Mouse (Mus musculus): ENCODE measurements around the gene Crocc2. TPM values are rescaled to one million over a fixed set of nuclear protein-coding genes. Genes with fewer than 3 reads are reported as not detected.
A peak's percentile ranks its signal among the peaks of the same experiment; 100 is the strongest.
"Not testable (repeated sequence)": the region's sequence is repeated elsewhere in the genome, so short reads cannot be mapped to it uniquely, and the experiment has no call there.

Gene Crocc2
- polyA plus RNA-seq, 1 experiment from 2014 or later = 0.04 TPM

DNA sequence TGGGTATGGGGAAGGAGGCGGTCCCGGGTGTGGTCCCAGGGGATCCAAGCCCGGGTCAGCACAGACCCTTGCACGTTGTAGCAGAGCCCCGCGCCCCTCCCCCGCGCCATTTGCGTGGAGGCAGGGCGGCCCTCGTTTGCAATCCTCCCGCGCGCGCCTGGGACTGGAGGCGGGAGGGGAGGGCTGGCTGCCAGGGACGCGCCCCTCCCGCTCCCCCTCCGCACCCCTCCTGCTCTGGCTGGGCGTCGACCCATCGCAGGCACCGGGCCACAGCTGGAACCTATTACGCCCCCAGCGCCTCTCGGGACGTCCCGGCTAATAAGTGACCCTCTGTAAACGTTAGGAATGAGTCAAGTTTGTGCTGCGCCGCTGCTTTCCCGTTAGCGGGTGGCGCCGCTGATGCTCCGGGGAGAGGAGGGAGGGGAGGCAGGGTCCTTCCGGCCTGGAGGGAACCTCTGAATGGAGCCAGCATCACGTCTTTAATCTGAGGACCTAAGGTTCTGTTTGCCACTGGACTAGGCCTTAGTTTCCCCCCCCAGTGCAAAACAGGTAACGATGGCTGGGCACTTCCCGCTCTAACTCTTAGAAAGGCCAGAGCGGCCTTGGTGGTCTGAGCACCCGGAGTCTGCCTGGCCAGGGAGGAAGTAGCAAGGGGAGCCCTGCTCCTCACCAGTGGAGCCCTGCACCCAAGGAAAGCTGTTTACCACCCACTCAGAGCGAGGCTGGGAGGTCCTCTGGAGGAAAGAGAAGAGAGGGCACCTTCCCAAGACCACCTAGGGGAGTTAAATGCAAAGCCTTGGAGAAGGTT is 8.2 kb downstream of the Crocc2 start:
- WGBS = 7% methylated on average over 24 of the region's 44 CpGs
- no peaks in the 10 kb centered on the region for H3K36me3 ChIP-seq (ENCODE audit: control insufficient read depth, insufficient read depth, low read length)

DNA sequence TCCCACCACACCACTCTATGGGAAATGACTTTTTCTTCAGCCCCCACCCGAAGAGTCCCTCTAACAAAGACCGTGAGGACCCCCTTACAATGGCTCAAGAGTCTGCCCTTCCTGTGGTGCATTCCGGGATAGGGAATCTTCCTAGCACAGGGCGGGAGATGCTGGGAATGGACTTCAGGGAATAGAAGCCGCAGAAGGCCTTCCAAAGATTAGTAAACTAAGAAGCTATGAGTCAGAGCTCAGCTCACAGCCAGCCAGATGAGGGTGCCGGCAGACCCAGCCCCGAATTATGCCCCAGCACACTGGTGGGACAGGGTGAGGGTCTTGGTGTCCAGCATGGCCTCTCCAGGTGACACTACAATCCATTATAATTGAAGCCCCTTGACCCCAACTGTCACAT is 13.8 kb downstream of the Crocc2 start:
- Histone ChIP-seq H3K4me3 (ENCODE audit: low read depth, low read length) (no peak overlapping the region), H3K27me3 (ENCODE audit: control insufficient read depth, insufficient read depth, low read length) (no peaks in the 10 kb centered on the region), H3K9ac (ENCODE audit: low read length) (no peak overlapping the region), H3K9me3 (ENCODE audit: control insufficient read depth, low read length) (no peaks in the 10 kb centered on the region), H3K27ac (replicated peaks) (no peak overlapping the region), H3K4me1 (replicated peaks; ENCODE audit: control insufficient read depth, insufficient read depth) (0 out of 2 replicates have a peak, but pooled peaks cover 2% of the 10 kb centered on the region), H3K36me3 (ENCODE audit: control insufficient read depth, insufficient read depth, low read length) (no peaks in the 10 kb centered on the region), H3K4me2 (replicated peaks; ENCODE audit: low read depth) (no peak overlapping the region)
- DNase-seq (ENCODE audit: low spot score) (no peak), ATAC-seq (ENCODE audit: low FRiP score, low TSS enrichment) (no peak)
- no peak for TF ChIP-seq EP300 (optimal IDR thresholded peaks at IDR 0.05)
- no peak for TF ChIP-seq CTCF (IDR thresholded peaks at IDR 0.05; ENCODE audit: low read depth)
- 71% methylated on average over 7 of the region's 7 CpGs for WGBS

More for the DNA sequence above, 8.2 kb downstream of the Crocc2 start:
- Histone ChIP-seq H3K4me2 (replicated peaks; ENCODE audit: low read depth) (peak overlapping the region; percentile 61), H3K4me3 (ENCODE audit: low read depth, low read length) (peak overlapping the region; percentile 24), H3K4me1 (replicated peaks; ENCODE audit: control insufficient read depth, insufficient read depth) (peaks cover 7% of the 10 kb centered on the region; the same call in 1 of the 2 replicates), H3K27ac (replicated peaks) (peak overlapping the region; percentile 77), H3K9me3 (ENCODE audit: control insufficient read depth, low read length) (no peaks in the 10 kb centered on the region), H3K27me3 (ENCODE audit: control insufficient read depth, insufficient read depth, low read length) (no peaks in the 10 kb centered on the region), H3K9ac (ENCODE audit: low read length) (peak overlapping the region; percentile 52)
- DNase-seq (ENCODE audit: low spot score) = peak; percentile 68
- peak; percentile 76 for ATAC-seq (ENCODE audit: low FRiP score, low TSS enrichment)
- TF ChIP-seq EP300 (optimal IDR thresholded peaks at IDR 0.05) = no peak

GRCm38 (mm10) chr1:93184071-93184828 is 15.7 kb downstream of the Crocc2 start:
- 73% methylated on average over 14 of the region's 14 CpGs for WGBS
- TF ChIP-seq EP300 (optimal IDR thresholded peaks at IDR 0.05) = no peak
- no peaks in the 10 kb centered on the region for H3K36me3 ChIP-seq (ENCODE audit: control insufficient read depth, insufficient read depth, low read length)
- no peak overlapping the region for H3K27ac ChIP-seq (replicated peaks)
- no peak for ATAC-seq (ENCODE audit: low FRiP score, low TSS enrichment)
- no peak for DNase-seq (ENCODE audit: low spot score)
- H3K27me3 ChIP-seq (ENCODE audit: control insufficient read depth, insufficient read depth, low read length) = no peaks in the 10 kb centered on the region
- H3K4me1 ChIP-seq (replicated peaks; ENCODE audit: control insufficient read depth, insufficient read depth) = no peaks in the 10 kb centered on the region
- H3K4me2 ChIP-seq (replicated peaks; ENCODE audit: low read depth) = no peak overlapping the region
- no peaks in the 10 kb centered on the region for H3K9me3 ChIP-seq (ENCODE audit: control insufficient read depth, low read length)
- no peak overlapping the region for H3K9ac ChIP-seq (ENCODE audit: low read length)
- no peak overlapping the region for H3K4me3 ChIP-seq (ENCODE audit: low read depth, low read length)

GRCm38 (mm10) chr1:93190726-93191305 is 22.3 kb downstream of the Crocc2 start:
- ATAC-seq (ENCODE audit: low FRiP score, low TSS enrichment) (peak; percentile 39; the same call in 1 of the 2 replicates), DNase-seq (ENCODE audit: low spot score) (peak; percentile 34)
- no peak overlapping the region for H3K4me3 ChIP-seq (ENCODE audit: low read depth, low read length)
- WGBS = 9% methylated on average over 14 of the region's 17 CpGs
- H3K9me3 ChIP-seq (ENCODE audit: control insufficient read depth, low read length) = no peaks in the 10 kb centered on the region
- no peaks in the 10 kb centered on the region for H3K36me3 ChIP-seq (ENCODE audit: control insufficient read depth, insufficient read depth, low read length)
- H3K4me2 ChIP-seq (replicated peaks; ENCODE audit: low read depth) = no peak overlapping the region
- no peak for TF ChIP-seq CTCF (IDR thresholded peaks at IDR 0.05; ENCODE audit: low read depth)
- no peak for TF ChIP-seq EP300 (optimal IDR thresholded peaks at IDR 0.05)
- H3K27ac ChIP-seq (replicated peaks) = no peak overlapping the region
- H3K4me1 ChIP-seq (replicated peaks; ENCODE audit: control insufficient read depth, insufficient read depth) = no peaks in the 10 kb centered on the region
- no peak overlapping the region for H3K9ac ChIP-seq (ENCODE audit: low read length)
- H3K27me3 ChIP-seq (ENCODE audit: control insufficient read depth, insufficient read depth, low read length) = no peaks in the 10 kb centered on the region

DNA sequence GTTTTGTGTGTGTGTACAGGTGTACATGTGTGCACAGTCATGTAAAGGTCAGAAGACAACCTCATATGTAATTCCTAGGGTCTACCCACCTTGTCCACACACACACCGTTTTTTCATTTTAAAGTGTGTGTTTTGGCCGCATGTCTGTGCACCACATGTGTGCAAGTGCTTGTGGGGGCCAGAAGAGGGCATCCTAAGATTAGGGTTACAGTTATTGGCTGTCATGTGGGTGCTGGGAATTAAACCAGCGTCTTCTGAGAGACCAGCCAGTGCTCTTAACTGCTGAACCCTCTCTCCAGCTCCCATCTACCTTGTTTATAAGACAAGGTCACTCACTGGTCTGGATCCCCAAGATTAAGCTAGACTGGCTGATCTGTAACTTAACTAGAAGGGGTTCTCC is 26.4 kb downstream of the Crocc2 start:
- Histone ChIP-seq H3K36me3 (ENCODE audit: control insufficient read depth, insufficient read depth, low read length) (no peaks in the 10 kb centered on the region), H3K4me3 (ENCODE audit: low read depth, low read length) (no peak overlapping the region), H3K27ac (replicated peaks) (no peak overlapping the region), H3K4me1 (replicated peaks; ENCODE audit: control insufficient read depth, insufficient read depth) (no peaks in the 10 kb centered on the region), H3K27me3 (ENCODE audit: control insufficient read depth, insufficient read depth, low read length) (no peaks in the 10 kb centered on the region), H3K9ac (ENCODE audit: low read length) (no peak overlapping the region), H3K9me3 (ENCODE audit: control insufficient read depth, low read length) (no peaks in the 10 kb centered on the region), H3K4me2 (replicated peaks; ENCODE audit: low read depth) (no peak overlapping the region)
- ATAC-seq (ENCODE audit: low FRiP score, low TSS enrichment) = no peak
- WGBS = 88% methylated on average over 3 of the region's 3 CpGs
- DNase-seq (ENCODE audit: low spot score) = no peak
- TF ChIP-seq CTCF (IDR thresholded peaks at IDR 0.05; ENCODE audit: low read depth) (no peak), EP300 (optimal IDR thresholded peaks at IDR 0.05) (no peak)

DNA sequence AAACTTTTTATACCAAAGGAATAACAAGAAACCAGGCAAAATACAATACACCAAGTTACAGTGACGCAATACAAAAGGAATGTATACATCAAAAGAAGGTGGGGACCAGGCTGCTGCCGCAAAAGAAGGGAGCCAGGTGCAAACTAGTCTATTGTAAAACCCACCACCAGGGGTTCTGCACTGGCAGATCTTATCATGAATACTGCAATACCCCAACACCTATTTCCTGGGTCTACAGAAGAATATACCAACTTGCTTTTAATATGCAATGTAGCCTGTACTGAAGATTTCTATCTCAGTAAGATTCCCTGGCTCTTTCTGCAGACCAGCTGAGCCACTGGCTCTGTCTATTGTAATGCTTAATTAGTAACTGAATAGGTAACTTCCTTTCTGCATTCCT is 28.9 kb downstream of the Crocc2 start:
- WGBS = 56% methylated on average over 2 of the region's 2 CpGs
- H3K4me2 ChIP-seq (replicated peaks; ENCODE audit: low read depth); ATAC-seq (ENCODE audit: low FRiP score, low TSS enrichment); H3K27me3 ChIP-seq (ENCODE audit: control insufficient read depth, insufficient read depth, low read length); H3K9me3 ChIP-seq (ENCODE audit: control insufficient read depth, low read length); H3K9ac ChIP-seq (ENCODE audit: low read length); H3K27ac ChIP-seq (replicated peaks); DNase-seq (ENCODE audit: low spot score); H3K4me3 ChIP-seq (ENCODE audit: low read depth, low read length); H3K4me1 ChIP-seq (replicated peaks; ENCODE audit: control insufficient read depth, insufficient read depth); H3K36me3 ChIP-seq (ENCODE audit: control insufficient read depth, insufficient read depth, low read length): not testable (repeated sequence)

Measured in stomach, postnatal 0 days (tissue).